Mouse (Mus musculus) liver, adult 2 months (tissue): ENCODE measurements around the gene Rps12-ps3. TPM values are rescaled to one million over a fixed set of nuclear protein-coding genes. Genes with fewer than 3 reads are reported as not detected.

ENCODE experiments used
- DNase-seq: peaks from one replicate; pipeline ENCODE4 v3.0.0-alpha.2; 2011; ENCODE audit warnings: low read depth, low spot score; ENCODE audit errors: extremely low read depth
- H3K27ac ChIP-seq: fragments of 200-500 bp; replicated peaks from 2 replicates; pipeline ENCODE4 v1.5.1; 2012; ENCODE audit warnings: low read depth, mild to moderate bottlenecking, control low read depth, inconsistent platforms, low read length; ENCODE audit not compliant: insufficient read depth
- H3K27me3 ChIP-seq: fragments of 200-500 bp; 2 replicates; pipeline ENCODE4 v1.6.1; 2012; ENCODE audit warnings: mild to moderate bottlenecking, moderate library complexity, low read length, inconsistent platforms; ENCODE audit not compliant: control insufficient read depth, insufficient read depth
- H3K36me3 ChIP-seq: fragments of 200-500 bp; 2 replicates; pipeline ENCODE4 v1.6.1; 2012; ENCODE audit warnings: low read length, inconsistent platforms; ENCODE audit not compliant: control insufficient read depth, insufficient read depth
- H3K4me1 ChIP-seq: fragments of 200-500 bp; 2 replicates; pipeline ENCODE4 v1.6.1; 2011; ENCODE audit warnings: low read length; ENCODE audit not compliant: control insufficient read depth, insufficient read depth
- H3K4me3 ChIP-seq: fragments of 200-500 bp; 2 replicates; pipeline ENCODE4 v1.5.1; 2011; ENCODE audit warnings: low read depth, mild to moderate bottlenecking, control low read depth, low read length, moderate library complexity; ENCODE audit not compliant: insufficient read depth
- H3K79me2 ChIP-seq: fragments of 200-500 bp; 2 replicates; pipeline ENCODE4 v1.6.1; 2012; ENCODE audit warnings: inconsistent platforms, mild to moderate bottlenecking, low read length, moderate library complexity; ENCODE audit not compliant: control insufficient read depth, insufficient read depth
- H3K9ac ChIP-seq: fragments of 200-500 bp; 2 replicates; pipeline ENCODE4 v1.6.1; 2012; ENCODE audit warnings: low read depth, mild to moderate bottlenecking, control low read depth, inconsistent platforms, low read length
- CTCF ChIP-seq: fragments of 200-500 bp; IDR thresholded peaks from 2 replicates; pipeline ENCODE4 v1.5.1; 2011; ENCODE audit warnings: low read depth, low read length, control low read depth
- POLR2A ChIP-seq: fragments of 200-500 bp; IDR thresholded peaks from 2 replicates; pipeline ENCODE4 v1.6.1; 2011; ENCODE audit warnings: low read length, control low read depth; ENCODE audit not compliant: insufficient read depth; ENCODE audit errors: extremely low read depth
- WGBS: fragments of 180-500 bp; shearing (Covaris S2); methylation state at CpG from one replicate; pipeline ENCODE4 v1.1.7; 2018; 5-methylcytosine and 5-hydroxymethylcytosine counted together
- polyA plus RNA-seq: library from polyadenylated mRNA; depleted of rRNA; stranded (reverse); fragments of >200 nt; gene quantifications from 2 replicates; pipeline ENCODE4 v1.2.3, GENCODE M21; 2012; rRNA removed
- total RNA-seq: library from RNA; depleted of rRNA; stranded (reverse); fragments of >200 nt; gene quantifications from 2 replicates; pipeline ENCODE4 v1.2.3, GENCODE M21; 2014; rRNA removed

Rps12-ps3 gene
- total and polyA plus RNA-seq, 2 experiments, result 24.3 to 695 TPM

GRCm38 (mm10) chr19:59360486-59360896, 38.4 kb downstream of the Rps12-ps3 start:
- no peak for TF ChIP-seq POLR2A
- TF ChIP-seq CTCF, result no peak
- H3K4me1 ChIP-seq, result no peaks in the 10 kb centered on the region
- H3K36me3 ChIP-seq, result no peaks in the 10 kb centered on the region
- H3K4me3 ChIP-seq, result no peak overlapping the region
- H3K79me2 ChIP-seq, result no peaks in the 10 kb centered on the region
- H3K27me3 ChIP-seq, result no peaks in the 10 kb centered on the region
- no peak for DNase-seq
- WGBS, result 94% methylated on average over 2 of the region's 2 CpGs
- no peak overlapping the region for H3K9ac ChIP-seq
- no peak overlapping the region for H3K27ac ChIP-seq

DNA sequence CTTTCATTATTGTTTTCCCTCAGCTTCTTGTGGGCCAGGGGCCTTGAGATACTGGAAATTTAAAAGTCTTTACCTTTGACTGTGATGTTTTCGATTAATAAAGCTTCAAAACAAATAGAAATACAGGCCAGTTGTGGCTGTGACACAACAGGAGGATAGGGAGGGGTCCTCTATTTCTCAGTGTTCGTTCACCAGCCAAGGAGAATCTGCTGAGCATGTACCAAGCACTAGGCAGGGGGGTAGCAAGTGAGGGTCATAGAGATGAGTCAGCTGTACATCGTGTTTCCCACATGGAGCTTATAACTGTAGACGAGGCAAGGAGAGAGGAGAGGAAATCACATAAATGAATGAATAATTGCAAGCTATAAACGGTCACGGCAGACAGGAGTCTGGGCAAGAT, 40.6 kb downstream of the Rps12-ps3 start:
- DNase-seq, result no peak
- Histone ChIP-seq H3K27ac (no peak overlapping the region), H3K4me3 (no peak overlapping the region), H3K79me2 (no peaks in the 10 kb centered on the region), H3K9ac (no peak overlapping the region), H3K27me3 (no peaks in the 10 kb centered on the region), H3K4me1 (peaks cover 3% of the 10 kb centered on the region; the same call in 1 of the 2 replicates), H3K36me3 (no peaks in the 10 kb centered on the region)
- no peak for TF ChIP-seq CTCF
- TF ChIP-seq POLR2A, result no peak
- 82% methylated on average over 6 of the region's 6 CpGs for WGBS

DNA sequence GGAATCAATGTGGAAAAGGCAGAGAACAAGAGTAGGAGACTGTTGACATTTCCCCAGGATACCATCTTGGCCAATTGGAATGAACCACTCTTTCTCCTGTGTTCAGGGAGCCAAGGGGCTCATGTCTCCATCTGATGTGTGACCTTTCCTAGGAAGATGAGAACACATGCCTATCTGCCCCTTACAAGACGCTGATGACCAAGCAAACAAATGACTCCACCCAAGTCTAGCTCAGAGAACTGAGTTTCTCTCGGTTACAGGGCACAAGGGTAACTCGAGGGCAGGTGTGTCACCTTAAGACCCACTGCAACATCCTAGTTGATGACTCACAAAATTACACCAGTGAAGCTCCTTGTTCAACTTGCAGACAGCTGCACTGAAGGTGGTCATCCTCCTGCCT, 41.6 kb downstream of the Rps12-ps3 start:
- Histone ChIP-seq H3K36me3 (no peaks in the 10 kb centered on the region), H3K9ac (no peak overlapping the region), H3K4me3 (no peak overlapping the region), H3K27me3 (no peaks in the 10 kb centered on the region), H3K27ac (no peak overlapping the region), H3K4me1 (peaks cover 8% of the 10 kb centered on the region), H3K79me2 (no peaks in the 10 kb centered on the region)
- 84% methylated on average over 3 of the region's 3 CpGs for WGBS
- TF ChIP-seq CTCF (no peak), POLR2A (no peak)
- DNase-seq, result no peak

GRCm38 (mm10) chr19:59366724-59367123, 44.6 kb downstream of the Rps12-ps3 start:
- TF ChIP-seq CTCF, result no peak
- no peak for TF ChIP-seq POLR2A
- Histone ChIP-seq H3K27ac (no peak overlapping the region), H3K4me3 (no peak overlapping the region), H3K4me1 (peaks cover 15% of the 10 kb centered on the region), H3K27me3 (no peaks in the 10 kb centered on the region), H3K9ac (no peak overlapping the region), H3K36me3 (no peaks in the 10 kb centered on the region), H3K79me2 (no peaks in the 10 kb centered on the region)
- WGBS, result 85% methylated on average over 3 of the region's 3 CpGs
- DNase-seq, result no peak

DNA sequence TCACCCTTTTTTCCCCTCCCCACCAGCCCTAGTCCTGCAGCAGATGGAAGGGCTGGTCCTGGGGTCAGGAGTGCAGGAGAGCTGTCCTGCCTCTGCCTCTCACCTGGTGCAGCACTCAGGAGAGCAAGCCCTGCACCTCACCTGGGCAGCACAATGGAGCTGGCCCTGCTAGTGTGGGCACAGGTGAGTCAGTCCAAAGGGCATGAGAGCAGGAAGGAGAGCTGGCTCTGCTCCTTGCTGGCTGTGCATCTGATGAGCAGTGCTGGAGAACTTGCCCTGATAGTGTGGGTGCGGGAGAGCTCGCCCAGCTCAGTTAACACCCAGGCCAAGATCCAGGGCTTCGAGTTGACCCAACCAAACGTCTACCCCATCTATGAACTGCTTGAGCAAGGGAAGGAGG, 45.8 kb downstream of the Rps12-ps3 start:
- TF ChIP-seq CTCF (no peak), POLR2A (no peak)
- no peak overlapping the region for H3K9ac ChIP-seq
- H3K4me3 ChIP-seq, result no peak overlapping the region

DNA sequence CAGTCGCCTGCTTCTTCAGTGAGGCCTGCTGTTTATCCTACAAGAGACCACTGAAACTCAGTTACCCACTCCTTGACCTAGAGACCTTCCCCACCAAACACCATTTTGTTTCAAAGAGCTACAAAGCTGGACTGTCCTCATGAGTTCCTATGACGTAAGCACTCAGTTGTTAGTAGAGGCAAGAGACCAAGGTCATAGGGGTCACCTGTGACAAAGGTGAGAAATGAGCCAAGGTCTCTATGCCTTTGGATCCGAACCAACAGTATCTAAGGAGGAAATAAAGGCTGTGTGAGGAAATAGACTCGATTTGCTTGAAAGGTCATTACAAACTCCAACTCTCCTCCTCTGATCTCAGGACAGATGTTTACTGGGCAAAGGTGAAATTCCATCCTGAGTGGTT, 48.9 kb downstream of the Rps12-ps3 start:
- Histone ChIP-seq H3K4me3 (no peak overlapping the region), H3K4me1 (peaks cover 15% of the 10 kb centered on the region), H3K27me3 (no peaks in the 10 kb centered on the region), H3K27ac (peak overlapping the region; percentile 56), H3K9ac (no peak overlapping the region), H3K79me2 (no peaks in the 10 kb centered on the region), H3K36me3 (no peaks in the 10 kb centered on the region)
- TF ChIP-seq POLR2A (no peak), CTCF (no peak)
- DNase-seq, result peak; percentile 89
- WGBS, result 30% methylated on average over 4 of the region's 4 CpGs

More for the DNA sequence above, 45.8 kb downstream of the Rps12-ps3 start:
- peak; percentile 84 for DNase-seq
- WGBS, result 31% methylated on average over 4 of the region's 4 CpGs
- Histone ChIP-seq H3K27ac (peak overlapping the region; percentile 37; the same call in 1 of the 2 replicates), H3K36me3 (no peaks in the 10 kb centered on the region), H3K4me1 (peaks cover 15% of the 10 kb centered on the region), H3K27me3 (no peaks in the 10 kb centered on the region), H3K79me2 (no peaks in the 10 kb centered on the region)

Other genes starting within 250 kb of the Rps12-ps3 start
- 10.4 and 10.6 TPM in 2 replicates for gene Shtn1, start 246.2 kb upstream of the Rps12-ps3 start, total RNA-seq
- 3.9 and 4.9 TPM in 2 replicates for gene Shtn1, start 246.2 kb upstream of the Rps12-ps3 start, polyA plus RNA-seq
- gene Vax1, start 152.2 kb upstream of the Rps12-ps3 start, total RNA-seq, result not detected in 2 replicates
- not detected in 2 replicates for gene Vax1, start 152.2 kb upstream of the Rps12-ps3 start, polyA plus RNA-seq
- gene Kcnk18, start 103.1 kb upstream of the Rps12-ps3 start, total RNA-seq, result not detected in 2 replicates
- gene Kcnk18, start 103.1 kb upstream of the Rps12-ps3 start, polyA plus RNA-seq, result not detected in 2 replicates
- gene Slc18a2, start 61.4 kb upstream of the Rps12-ps3 start, total RNA-seq, result 0.13 and 0.28 TPM in 2 replicates
- gene Slc18a2, start 61.4 kb upstream of the Rps12-ps3 start, polyA plus RNA-seq, result 0.04 TPM in 2 replicates
- gene Pdzd8, start 23.5 kb downstream of the Rps12-ps3 start, total RNA-seq, result 16.4 and 17.0 TPM in 2 replicates
- gene Pdzd8, start 23.5 kb downstream of the Rps12-ps3 start, polyA plus RNA-seq, result 4.3 and 4.8 TPM in 2 replicates
- not detected in 2 replicates for gene Emx2, start 136.1 kb downstream of the Rps12-ps3 start, total RNA-seq
- gene Emx2, start 136.1 kb downstream of the Rps12-ps3 start, polyA plus RNA-seq, result not detected in 2 replicates